Mouse (Mus musculus) limb, embryonic 14.5 days (tissue): ENCODE measurements around the gene Gm30302. TPM values are rescaled to one million over a fixed set of nuclear protein-coding genes. Genes with fewer than 3 reads are reported as not detected.
"Not testable (repeated sequence)": the region's sequence is repeated elsewhere in the genome, so short reads cannot be mapped to it uniquely, and the experiment has no call there.

Experiments
- ATAC-seq: fragments of 200-750 bp; cut with Nextera tagmentation; 2 replicates; pipeline ENCODE4 v1.8.0; 2017; ENCODE audit warnings: low read depth, moderate number of reproducible peaks, moderate TSS enrichment; ENCODE audit not compliant: low FRiP score
- DNase-seq: peaks from one replicate; pipeline ENCODE4 v3.0.0-alpha.2; 2015; ENCODE audit warnings: low spot score
- H3K27ac ChIP-seq: fragments of 300-500 bp; sonication (generic); replicated peaks from 2 replicates; pipeline ENCODE4 v1.5.1; 2014; ENCODE audit warnings: low read depth, mild to moderate bottlenecking, low read length, moderate library complexity, mixed read lengths
- H3K27me3 ChIP-seq: fragments of 300-500 bp; sonication (generic); 2 replicates; pipeline ENCODE4 v1.6.1; 2014; ENCODE audit warnings: low read length, mixed read lengths; ENCODE audit not compliant: control insufficient read depth, insufficient read depth
- H3K36me3 ChIP-seq: fragments of 300-500 bp; sonication (generic); 2 replicates; pipeline ENCODE4 v1.6.1; 2014; ENCODE audit warnings: mild to moderate bottlenecking, low read length, moderate library complexity, mixed read lengths; ENCODE audit not compliant: control insufficient read depth, insufficient read depth
- H3K4me1 ChIP-seq: fragments of 300-500 bp; sonication (generic); 2 replicates; pipeline ENCODE4 v1.6.1; 2014; ENCODE audit warnings: antibody characterized with exemption, low read length, mixed read lengths; ENCODE audit not compliant: control insufficient read depth, insufficient read depth
- H3K4me2 ChIP-seq: fragments of 300-500 bp; sonication (generic); replicated peaks from 2 replicates; pipeline ENCODE4 v1.6.1; 2014; ENCODE audit warnings: low read depth, mild to moderate bottlenecking, low read length, moderate library complexity; ENCODE audit not compliant: severe bottlenecking
- H3K4me3 ChIP-seq: fragments of 300-500 bp; sonication (generic); replicated peaks from 2 replicates; pipeline ENCODE4 v1.5.1; 2014; ENCODE audit warnings: low read length
- H3K9ac ChIP-seq: fragments of 300-500 bp; sonication (generic); 2 replicates; pipeline ENCODE4 v1.6.1; 2014; ENCODE audit warnings: mild to moderate bottlenecking, low read depth, low read length, moderate library complexity; ENCODE audit not compliant: severe bottlenecking
- H3K9me3 ChIP-seq: fragments of 300-500 bp; sonication (generic); 2 replicates; pipeline ENCODE4 v1.6.1; 2016; ENCODE audit warnings: low read length; ENCODE audit not compliant: control insufficient read depth
- POLR2A ChIP-seq: fragments of 200-500 bp; IDR thresholded peaks from 2 replicates; pipeline ENCODE4 v1.8.0; 2012; ENCODE audit warnings: inconsistent platforms, mild to moderate bottlenecking, moderate library complexity, borderline replicate concordance; ENCODE audit not compliant: insufficient read depth, insufficient read length; ENCODE audit errors: extremely low read depth
- WGBS: fragments of 180-500 bp; shearing (Covaris S2); extraction: QIAGEN DNeasy Blood & Tissue Kit; methylation state at CpG from one replicate; pipeline ENCODE4 v1.1.7; 2014; 5-methylcytosine and 5-hydroxymethylcytosine counted together
- polyA plus RNA-seq, 2 experiments: library from polyadenylated mRNA; depleted of rRNA in 1 of 2; stranded (reverse) in 1 of 2; unstranded in 1 of 2; fragments of >200 nt; fragmentation: Nextera tagmentation in 1 of 2; extraction: Ambion mirVana in 1 of 2; gene quantifications; 2 replicates each; pipeline versions ENCODE4 v1.2.1 to v1.2.3; 2012 to 2014

Gene Gm30302
- polyA plus RNA-seq, 2 experiments: not detected

- no peak for TF ChIP-seq POLR2A
Observed at GRCm38 (mm10) chr13:49783899-49784298, 14.9 kb downstream of the Gm30302 start.

GRCm38 (mm10) chr13:49771536-49771935 lies 27.3 kb downstream of the Gm30302 start:
- not testable (repeated sequence) for H3K9ac ChIP-seq, DNase-seq, H3K27me3 ChIP-seq, H3K4me1 ChIP-seq, H3K27ac ChIP-seq, H3K9me3 ChIP-seq, H3K4me3 ChIP-seq, ATAC-seq, H3K36me3 ChIP-seq, H3K4me2 ChIP-seq

More at GRCm38 (mm10) chr13:49783899-49784298, 14.9 kb downstream of the Gm30302 start:
- Histone ChIP-seq H3K9me3 (no peaks in the 10 kb centered on the region), H3K4me1 (no peaks in the 10 kb centered on the region), H3K27ac (no peak overlapping the region), H3K9ac (no peak overlapping the region), H3K36me3 (no peaks in the 10 kb centered on the region), H3K4me3 (no peak overlapping the region), H3K27me3 (no peaks in the 10 kb centered on the region), H3K4me2 (no peak overlapping the region)
- WGBS: 69% methylated on average over 3 of the region's 3 CpGs
- no peak for DNase-seq
- ATAC-seq: no peak

DNA sequence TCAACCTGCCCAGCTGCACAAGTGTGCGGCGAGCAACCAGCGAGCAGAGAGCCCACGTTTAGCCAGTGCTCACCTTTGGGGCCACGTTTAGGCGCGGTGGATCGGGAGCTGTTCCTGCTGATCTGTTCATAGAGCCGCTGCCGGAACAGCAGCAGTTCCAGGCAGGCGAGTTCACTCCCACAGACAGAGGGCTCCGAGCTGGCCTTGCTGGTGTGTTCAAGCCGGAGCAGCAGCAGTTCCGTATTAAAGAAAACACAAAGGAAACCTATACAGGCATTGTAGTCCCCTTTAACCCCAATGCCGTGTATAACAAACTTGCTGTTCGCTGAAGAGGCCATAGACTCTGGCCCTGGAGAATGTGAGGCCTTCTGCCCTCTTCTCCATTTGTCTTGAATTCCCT lies 29.7 kb downstream of the Gm30302 start:
- Histone ChIP-seq H3K27me3 (no peaks in the 10 kb centered on the region), H3K9ac (no peak overlapping the region), H3K4me1 (no peaks in the 10 kb centered on the region), H3K4me3 (no peak overlapping the region), H3K36me3 (no peaks in the 10 kb centered on the region), H3K9me3 (no peaks in the 10 kb centered on the region), H3K27ac (no peak overlapping the region), H3K4me2 (no peak overlapping the region)
- no peak for ATAC-seq
- TF ChIP-seq POLR2A: no peak
- 87% methylated on average over 16 of the region's 16 CpGs for WGBS
- DNase-seq: no peak

GRCm38 (mm10) chr13:49768048-49768447 lies 30.8 kb downstream of the Gm30302 start:
- H3K4me1 ChIP-seq: no peaks in the 10 kb centered on the region
- ATAC-seq (no peak), DNase-seq (no peak)
- no peaks in the 10 kb centered on the region for H3K9me3 ChIP-seq
- no peak overlapping the region for H3K9ac ChIP-seq
- WGBS: 77% methylated on average over 2 of the region's 2 CpGs
- H3K36me3 ChIP-seq: no peaks in the 10 kb centered on the region
- H3K27ac ChIP-seq: no peak overlapping the region
- H3K4me3 ChIP-seq: no peak overlapping the region
- no peak for TF ChIP-seq POLR2A
- no peaks in the 10 kb centered on the region for H3K27me3 ChIP-seq
- H3K4me2 ChIP-seq: no peak overlapping the region

DNA sequence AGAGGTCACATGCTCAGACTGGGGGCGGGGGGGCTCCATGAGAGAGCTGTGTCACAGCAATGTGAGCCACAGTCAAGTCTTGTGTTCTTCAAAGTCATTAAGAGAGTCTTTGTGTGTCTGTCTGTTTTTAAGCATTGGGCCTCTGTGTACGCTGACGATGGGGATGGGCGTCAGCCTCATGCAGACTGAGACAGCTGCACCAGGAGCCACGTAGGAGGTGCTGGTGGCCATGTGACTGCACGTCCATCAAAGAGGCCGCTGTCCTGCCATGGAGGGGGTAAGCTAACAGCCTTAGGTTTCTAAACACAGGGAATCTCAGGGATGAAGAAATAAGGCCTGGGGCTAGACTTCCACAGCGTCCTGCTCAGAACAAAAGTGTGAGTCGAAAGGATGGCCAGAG lies 32.5 kb downstream of the Gm30302 start:
- H3K9ac ChIP-seq: no peak overlapping the region
- 49% methylated on average over 9 of the region's 9 CpGs for WGBS
- H3K4me1 ChIP-seq: no peaks in the 10 kb centered on the region
- H3K36me3 ChIP-seq: no peaks in the 10 kb centered on the region
- no peak overlapping the region for H3K4me2 ChIP-seq
- no peaks in the 10 kb centered on the region for H3K27me3 ChIP-seq
- no peak overlapping the region for H3K4me3 ChIP-seq
- no peak for TF ChIP-seq POLR2A
- H3K27ac ChIP-seq: no peak overlapping the region
- H3K9me3 ChIP-seq: no peaks in the 10 kb centered on the region
- no peak for DNase-seq
- ATAC-seq: no peak

GRCm38 (mm10) chr13:49765306-49765705 lies 33.5 kb downstream of the Gm30302 start:
- H3K27ac ChIP-seq: no peak overlapping the region
- no peak overlapping the region for H3K9ac ChIP-seq
- WGBS: 91% methylated on average over 8 of the region's 8 CpGs
- DNase-seq (no peak), ATAC-seq (no peak)
- no peak for TF ChIP-seq POLR2A
- no peaks in the 10 kb centered on the region for H3K9me3 ChIP-seq
- H3K36me3 ChIP-seq: no peaks in the 10 kb centered on the region
- no peaks in the 10 kb centered on the region for H3K4me1 ChIP-seq
- H3K27me3 ChIP-seq: no peaks in the 10 kb centered on the region
- no peak overlapping the region for H3K4me3 ChIP-seq
- no peak overlapping the region for H3K4me2 ChIP-seq
